Mouse (Mus musculus) adipose tissue, adult 10 weeks (tissue): Measurements from ENCODE around the gene Ice1. TPM values are rescaled to one million over a fixed set of nuclear protein-coding genes. Genes with fewer than 3 reads are reported as not detected.

ENCODE experiments used
- polyA plus RNA-seq: library from polyadenylated mRNA; stranded (reverse); fragments of 350-450 nt; fragmentation: Illumina TruSeq; extraction: RNeasy Lipid Tissue Mini Kit (QIAGEN cat#74804); gene quantifications from one replicate; pipeline ENCODE4 v1.2.3, GENCODE M21; 2014; ENCODE audit warnings: low read depth, low replicate concordance

Ice1 gene
- polyA plus RNA-seq = 26.3 TPM

DNA sequence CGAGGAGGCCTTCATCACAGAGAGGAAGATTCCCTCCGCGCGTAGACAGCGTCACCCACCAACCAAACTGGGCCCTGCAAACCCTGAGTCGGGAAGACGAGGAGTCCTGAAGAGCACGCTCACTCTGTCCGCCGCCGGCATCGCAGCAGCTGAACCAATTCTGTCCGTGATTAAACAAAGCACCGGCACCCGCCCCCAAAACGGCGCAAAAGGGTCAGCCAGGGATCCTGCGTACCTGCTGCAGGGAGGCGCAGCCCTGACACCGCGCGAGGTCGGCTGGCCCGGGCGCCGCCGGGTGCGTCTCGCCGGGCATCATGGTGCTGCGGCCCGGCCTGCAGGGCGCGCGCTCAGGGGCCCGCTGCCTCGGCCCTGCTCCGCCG lies at the start of gene Ice1:
Ice1 (minus strand) TSS at position 353 of the 380 bp plus-strand sequence.

Other genes starting within 250 kb of the Ice1 start
- gene Adamts16, start 204.2 kb upstream of the Ice1 start, polyA plus RNA-seq = 1.8 TPM